In genomic region chr10:108110197-108110596, GRCm38 (mm10) we compare ENCODE assay signal across 20 mouse cellular contexts.
"Had no signal": no experiment of that assay in that cellular context is flagged by ENCODE, and none has a peak within 500 bp of the region (broad histone marks: within the 10 kb centered on the region; RNA-seq: fewer than 3 reads in every experiment).

No protein-coding gene starts in this region.

- H3K27me3 ChIP-seq: kidney, embryonic 15.5 days; limb, embryonic 12.5 days; limb, embryonic 15.5 days; neural tube, embryonic 13.5 days had no signal

- H3K9ac ChIP-seq: kidney, embryonic 15.5 days; limb, embryonic 12.5 days; limb, embryonic 15.5 days; liver, embryonic 14.5 days; liver, postnatal 0 days; lung, embryonic 14.5 days; neural tube, embryonic 13.5 days had no signal

- H3K4me1 ChIP-seq: kidney, embryonic 15.5 days; limb, embryonic 12.5 days; neural tube, embryonic 13.5 days had no signal

- H3K36me3 ChIP-seq: kidney, embryonic 15.5 days; limb, embryonic 12.5 days; limb, embryonic 15.5 days; midbrain, embryonic 10.5 days; neural tube, embryonic 13.5 days had no signal

- H3K27ac ChIP-seq: kidney, embryonic 15.5 days; limb, embryonic 12.5 days; limb, embryonic 15.5 days; liver, embryonic 14.5 days; macrophage; midbrain, embryonic 10.5 days; neural tube, embryonic 13.5 days had no signal

- DNase-seq: kidney, adult 8-10 months; kidney, postnatal 10 days; kidney, postnatal 36 days; left cerebral cortex, postnatal 4 days; liver, postnatal 0 days; lung, embryonic 14.5 days; midbrain, embryonic 14.5 days; retina, postnatal 1 day; right cerebral cortex, postnatal 25 days; thymus, adult 18-20 months; thymus, postnatal 14 days; thymus, postnatal 4 days had no signal

- ATAC-seq: liver, postnatal 0 days; lung, postnatal 0 days had no signal

- H3K9me3 ChIP-seq: kidney, embryonic 15.5 days; limb, embryonic 12.5 days; limb, embryonic 15.5 days; midbrain, embryonic 10.5 days; neural tube, embryonic 13.5 days had no signal

- H3K4me3 ChIP-seq: kidney, embryonic 15.5 days; limb, embryonic 12.5 days; limb, embryonic 15.5 days; midbrain, embryonic 10.5 days; neural tube, embryonic 13.5 days had no signal
